Mouse (Mus musculus) neural tube, embryonic 12.5 days (tissue): ENCODE data around the gene Adcy2. TPM values are rescaled to one million over a fixed set of nuclear protein-coding genes. Genes with fewer than 3 reads are reported as not detected.
A peak's percentile ranks its signal among the peaks of the same experiment; 100 is the strongest.

Experiments used
- ATAC-seq: fragments of 200-750 bp; cut with Nextera tagmentation; 2 replicates; pipeline ENCODE4 v1.8.0; 2017; ENCODE audit warnings: low read depth, mild to moderate bottlenecking, moderate TSS enrichment, moderate library complexity; ENCODE audit not compliant: low FRiP score
- H3K27ac ChIP-seq: fragments of 300-500 bp; sonication (generic); 2 replicates; pipeline ENCODE4 v1.5.1; 2016
- H3K27me3 ChIP-seq: fragments of 300-500 bp; sonication (generic); replicated peaks from 2 replicates; pipeline ENCODE4 v1.6.1; 2016; ENCODE audit warnings: mild to moderate bottlenecking
- H3K36me3 ChIP-seq: fragments of 300-500 bp; sonication (generic); 2 replicates; pipeline ENCODE4 v1.6.1; 2016; ENCODE audit warnings: mild to moderate bottlenecking
- H3K4me1 ChIP-seq: fragments of 300-500 bp; sonication (generic); 2 replicates; pipeline ENCODE4 v1.6.1; 2016
- H3K4me2 ChIP-seq: fragments of 300-500 bp; sonication (generic); replicated peaks from 2 replicates; pipeline ENCODE4 v1.6.1; 2016; ENCODE audit warnings: mild to moderate bottlenecking
- H3K4me3 ChIP-seq: fragments of 300-500 bp; sonication (generic); 2 replicates; pipeline ENCODE4 v1.5.1; 2016
- H3K9ac ChIP-seq: fragments of 300-500 bp; sonication (generic); 2 replicates; pipeline ENCODE4 v1.6.1; 2016; ENCODE audit warnings: mild to moderate bottlenecking
- H3K9me3 ChIP-seq: fragments of 300-500 bp; sonication (generic); 2 replicates; pipeline ENCODE4 v1.6.1; 2016; ENCODE audit warnings: mild to moderate bottlenecking
- WGBS: fragments of 180-500 bp; shearing (Covaris S2); methylation state at CpG from one replicate; pipeline ENCODE4 v1.1.7; 2016; 5-methylcytosine and 5-hydroxymethylcytosine counted together
- polyA plus RNA-seq: library from polyadenylated mRNA; unstranded; fragments of >200 nt; fragmentation: Nextera tagmentation; extraction: Ambion mirVana; gene quantifications from 2 replicates; pipeline ENCODE4 v1.2.1, GENCODE M21; 2016

Gene Adcy2
- polyA plus RNA-seq = 12.9 and 13.1 TPM in 2 replicates

GRCm38 (mm10) chr13:68998918-68999801 is at the start of gene Adcy2:
Gene Adcy2, minus strand, starts transcription at chr13:68999541.
- peak; percentile 92 for ATAC-seq
- H3K27me3 ChIP-seq = no peaks in the 10 kb centered on the region
- no peaks in the 10 kb centered on the region for H3K36me3 ChIP-seq
- H3K9ac ChIP-seq = peak within 1 kb of the TSS; percentile 79
- peak within 1 kb of the TSS; percentile 72 for H3K4me3 ChIP-seq
- WGBS = under 1% methylated on average over 95 of the region's 106 CpGs
- peaks cover 7% of the 10 kb centered on the region; the same call in 1 of the 2 replicates for H3K4me1 ChIP-seq
- H3K4me2 ChIP-seq = peak within 1 kb of the TSS; percentile 95
- H3K9me3 ChIP-seq = no peaks in the 10 kb centered on the region
- H3K27ac ChIP-seq = peak within 1 kb of the TSS; percentile 32; the same call in 1 of the 2 replicates

GRCm38 (mm10) chr13:69036991-69037597 is 37.8 kb upstream of the Adcy2 start:
- Histone ChIP-seq H3K27ac (no peak overlapping the region), H3K9ac (no peak overlapping the region), H3K27me3 (no peaks in the 10 kb centered on the region), H3K4me3 (no peak overlapping the region), H3K36me3 (no peaks in the 10 kb centered on the region), H3K4me1 (no peaks in the 10 kb centered on the region), H3K4me2 (no peak overlapping the region), H3K9me3 (no peaks in the 10 kb centered on the region)
- 87% methylated on average over 5 of the region's 5 CpGs for WGBS
- no peak for ATAC-seq

- no peak overlapping the region for H3K27ac ChIP-seq
- no peak overlapping the region for H3K4me2 ChIP-seq
- no peak overlapping the region for H3K4me3 ChIP-seq
- no peak for ATAC-seq
- H3K4me1 ChIP-seq = no peaks in the 10 kb centered on the region
- no peaks in the 10 kb centered on the region for H3K9me3 ChIP-seq
- H3K36me3 ChIP-seq = no peaks in the 10 kb centered on the region
- H3K27me3 ChIP-seq = no peaks in the 10 kb centered on the region
- no peak overlapping the region for H3K9ac ChIP-seq
- WGBS = 88% methylated on average over 1 of the region's 1 CpGs
These were observed 35.3 kb upstream of the Adcy2 start for GRCm38 (mm10) chr13:69034621-69035020.

- ATAC-seq = no peak
- no peaks in the 10 kb centered on the region for H3K27me3 ChIP-seq
- no peaks in the 10 kb centered on the region for H3K9me3 ChIP-seq
- H3K36me3 ChIP-seq = no peaks in the 10 kb centered on the region
- H3K4me3 ChIP-seq = no peak overlapping the region
- no peak overlapping the region for H3K9ac ChIP-seq
- H3K4me1 ChIP-seq = no peaks in the 10 kb centered on the region
- no peak overlapping the region for H3K27ac ChIP-seq
- 85% methylated on average over 7 of the region's 7 CpGs for WGBS
- H3K4me2 ChIP-seq = no peak overlapping the region
These were observed 34.2 kb upstream of the Adcy2 start for GRCm38 (mm10) chr13:69033532-69033931.

GRCm38 (mm10) chr13:69029078-69029757 is 29.9 kb upstream of the Adcy2 start:
- no peak for ATAC-seq
- Histone ChIP-seq H3K36me3 (no peaks in the 10 kb centered on the region), H3K4me3 (no peak overlapping the region), H3K9ac (no peak overlapping the region), H3K27ac (no peak overlapping the region), H3K4me2 (no peak overlapping the region), H3K4me1 (no peaks in the 10 kb centered on the region), H3K9me3 (no peaks in the 10 kb centered on the region), H3K27me3 (no peaks in the 10 kb centered on the region)
- 74% methylated on average over 4 of the region's 4 CpGs for WGBS

GRCm38 (mm10) chr13:69024964-69025363 is 25.6 kb upstream of the Adcy2 start:
- WGBS = 33% methylated on average over 2 of the region's 2 CpGs
- Histone ChIP-seq H3K36me3 (no peaks in the 10 kb centered on the region), H3K9me3 (no peaks in the 10 kb centered on the region), H3K27me3 (no peaks in the 10 kb centered on the region), H3K9ac (no peak overlapping the region), H3K4me1 (no peaks in the 10 kb centered on the region), H3K27ac (no peak overlapping the region), H3K4me3 (no peak overlapping the region), H3K4me2 (no peak overlapping the region)
- no peak for ATAC-seq

- ATAC-seq = no peak
- H3K4me2 ChIP-seq = no peak overlapping the region
These were observed 23.9 kb upstream of the Adcy2 start for GRCm38 (mm10) chr13:69023239-69023638.

GRCm38 (mm10) chr13:69020574-69020973 is 21.2 kb upstream of the Adcy2 start:
- Histone ChIP-seq H3K9ac (no peak overlapping the region), H3K4me2 (no peak overlapping the region), H3K36me3 (no peaks in the 10 kb centered on the region), H3K4me1 (no peaks in the 10 kb centered on the region), H3K27me3 (no peaks in the 10 kb centered on the region), H3K27ac (no peak overlapping the region), H3K9me3 (no peaks in the 10 kb centered on the region), H3K4me3 (no peak overlapping the region)
- no peak for ATAC-seq
- WGBS = 82% methylated on average over 2 of the region's 2 CpGs

More at GRCm38 (mm10) chr13:69023239-69023638, 23.9 kb upstream of the Adcy2 start:
- H3K9ac ChIP-seq = no peak overlapping the region
- no peak overlapping the region for H3K27ac ChIP-seq
- WGBS = 94% methylated on average over 2 of the region's 2 CpGs
- H3K9me3 ChIP-seq = no peaks in the 10 kb centered on the region
- no peaks in the 10 kb centered on the region for H3K27me3 ChIP-seq
- H3K4me3 ChIP-seq = no peak overlapping the region
- H3K36me3 ChIP-seq = no peaks in the 10 kb centered on the region
- no peaks in the 10 kb centered on the region for H3K4me1 ChIP-seq

GRCm38 (mm10) chr13:69006915-69007314 is 7.6 kb upstream of the Adcy2 start:
- ATAC-seq = no peak
- Histone ChIP-seq H3K4me2 (no peak overlapping the region), H3K4me1 (no peaks in the 10 kb centered on the region), H3K27ac (no peak overlapping the region), H3K27me3 (no peaks in the 10 kb centered on the region), H3K4me3 (no peak overlapping the region), H3K36me3 (no peaks in the 10 kb centered on the region), H3K9me3 (no peaks in the 10 kb centered on the region), H3K9ac (no peak overlapping the region)
- 84% methylated on average over 5 of the region's 5 CpGs for WGBS

GRCm38 (mm10) chr13:69006091-69006490 is 6.8 kb upstream of the Adcy2 start:
- WGBS = 91% methylated on average over 4 of the region's 4 CpGs
- no peaks in the 10 kb centered on the region for H3K4me1 ChIP-seq
- no peak for ATAC-seq
- no peaks in the 10 kb centered on the region for H3K9me3 ChIP-seq
- H3K36me3 ChIP-seq = no peaks in the 10 kb centered on the region
- H3K27ac ChIP-seq = no peak overlapping the region
- H3K9ac ChIP-seq = no peak overlapping the region
- no peak overlapping the region for H3K4me3 ChIP-seq
- no peak overlapping the region for H3K4me2 ChIP-seq
- H3K27me3 ChIP-seq = no peaks in the 10 kb centered on the region

GRCm38 (mm10) chr13:69004406-69004805 is 5.1 kb upstream of the Adcy2 start:
- 79% methylated on average over 4 of the region's 4 CpGs for WGBS

GRCm38 (mm10) chr13:69002631-69003030 is 3.3 kb upstream of the Adcy2 start:
- 83% methylated on average over 5 of the region's 5 CpGs for WGBS
- H3K27me3 ChIP-seq = no peaks in the 10 kb centered on the region
- no peak overlapping the region for H3K27ac ChIP-seq
- ATAC-seq = no peak
- H3K4me1 ChIP-seq = peaks cover 3% of the 10 kb centered on the region; the same call in 1 of the 2 replicates
- H3K9me3 ChIP-seq = no peaks in the 10 kb centered on the region
- no peak overlapping the region for H3K4me2 ChIP-seq
- no peak overlapping the region for H3K9ac ChIP-seq
- no peaks in the 10 kb centered on the region for H3K36me3 ChIP-seq
- H3K4me3 ChIP-seq = no peak overlapping the region

More at GRCm38 (mm10) chr13:69004406-69004805, 5.1 kb upstream of the Adcy2 start:
- Histone ChIP-seq H3K4me2 (no peak overlapping the region), H3K9ac (no peak overlapping the region), H3K27ac (no peak overlapping the region), H3K27me3 (no peaks in the 10 kb centered on the region), H3K9me3 (no peaks in the 10 kb centered on the region), H3K4me3 (no peak overlapping the region), H3K4me1 (no peaks in the 10 kb centered on the region; the same call in 1 of the 2 replicates), H3K36me3 (no peaks in the 10 kb centered on the region)
- no peak for ATAC-seq
